Mouse (Mus musculus) bone marrow macrophage, adult 2 months (primary cell): ENCODE measurements around the gene Golim4.

Experiments
- CTCF ChIP-seq: IDR thresholded peaks from 2 replicates; pipeline ENCODE4 v1.5.1; 2012; ENCODE audit warnings: low read depth, mild to moderate bottlenecking, low read length, moderate library complexity
- POLR2A ChIP-seq: IDR thresholded peaks from 2 replicates; pipeline ENCODE4 v1.6.1; 2012; ENCODE audit warnings: mild to moderate bottlenecking, low read depth, low read length, borderline replicate concordance

DNA sequence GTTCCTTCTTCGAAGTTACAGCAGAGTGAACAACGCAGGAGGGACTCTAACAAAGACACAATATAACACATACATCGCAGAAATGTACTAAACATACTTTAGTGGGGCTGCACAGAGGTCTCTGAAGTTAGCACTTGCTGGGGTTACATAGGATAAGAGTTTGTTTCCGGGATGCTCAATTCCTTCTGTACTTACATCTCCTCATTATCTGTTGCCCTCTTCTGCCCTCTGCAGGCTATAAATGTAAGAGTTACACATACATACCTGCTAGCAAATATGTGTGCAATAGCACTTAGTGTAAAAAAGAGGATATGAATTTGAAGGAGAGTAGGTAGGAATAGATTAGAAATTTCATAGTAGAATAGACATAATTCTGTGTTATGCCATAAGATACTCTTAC lies 44.4 kb upstream of the Golim4 start:
- TF ChIP-seq CTCF (no peak), POLR2A (no peak)
